Mouse (Mus musculus) heart, adult 2 months (tissue): ENCODE results near the gene Rpl29.

Source experiments
- CTCF ChIP-seq: fragments of 200-600 bp; IDR thresholded peaks from 2 replicates; pipeline ENCODE4 v1.8.1; 2022; ENCODE audit warnings: antibody characterized with exemption, mild to moderate bottlenecking, moderate library complexity
- EP300 ChIP-seq: fragments of 200-500 bp; IDR thresholded peaks from 2 replicates; pipeline ENCODE4 v1.6.1; 2011; ENCODE audit warnings: low read depth, low read length, control low read depth; ENCODE audit not compliant: insufficient read depth
- POLR2A ChIP-seq: fragments of 200-500 bp; IDR thresholded peaks from 2 replicates; pipeline ENCODE4 v1.6.1; 2011; ENCODE audit warnings: mild to moderate bottlenecking, low read depth, low read length, control low read depth; ENCODE audit not compliant: insufficient read depth

- TF ChIP-seq EP300 (no peak), POLR2A (no peak), CTCF (no peak)
Measured at GRCm38 (mm10) chr9:106470991-106471750, 41.9 kb downstream of the Rpl29 start.
